Mouse (Mus musculus): ENCODE data around the gene Lamtor4. TPM values are rescaled to one million over a fixed set of nuclear protein-coding genes. Genes with fewer than 3 reads are reported as not detected.

The Lamtor4 gene
- polyA plus RNA-seq, 1 experiment from 2014 or later = 91.0 TPM

DNA sequence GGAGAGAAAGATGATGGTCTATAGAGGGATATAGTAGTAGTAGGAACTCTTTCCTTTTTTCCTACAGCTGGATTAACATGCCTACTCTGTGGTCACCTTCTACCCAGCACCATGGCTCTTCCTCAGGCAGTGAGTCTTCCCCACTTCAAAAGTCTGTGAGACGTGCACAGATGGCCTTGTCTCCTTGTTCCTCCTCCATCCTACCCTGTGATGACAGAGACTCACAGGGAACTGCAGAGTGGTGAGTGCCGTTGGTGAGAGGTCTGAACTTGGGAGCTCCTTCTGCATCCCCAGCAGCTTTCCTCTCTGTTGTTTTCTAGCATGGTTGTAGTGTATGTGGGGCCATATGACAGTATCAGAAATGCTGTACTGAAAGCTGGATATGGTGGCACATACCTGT, 26.5 kb downstream of the Lamtor4 start:
- Histone ChIP-seq H3K4me3 (ENCODE audit: low read depth, low read length) (no peak overlapping the region), H3K27ac (replicated peaks) (no peak overlapping the region), H3K9me3 (ENCODE audit: control insufficient read depth, low read length) (0 out of 2 replicates have a peak, but pooled peaks cover 3% of the 10 kb centered on the region), H3K36me3 (ENCODE audit: control insufficient read depth, insufficient read depth, low read length) (no peaks in the 10 kb centered on the region), H3K9ac (ENCODE audit: low read length) (no peak overlapping the region), H3K4me2 (replicated peaks; ENCODE audit: low read depth) (no peak overlapping the region), H3K27me3 (ENCODE audit: control insufficient read depth, insufficient read depth, low read length) (no peaks in the 10 kb centered on the region), H3K4me1 (replicated peaks; ENCODE audit: control insufficient read depth, insufficient read depth) (no peaks in the 10 kb centered on the region)
- ATAC-seq (ENCODE audit: low FRiP score, low TSS enrichment) (no peak), DNase-seq (ENCODE audit: low spot score) (no peak)
- TF ChIP-seq CTCF (IDR thresholded peaks at IDR 0.05; ENCODE audit: low read depth) = no peak
- TF ChIP-seq EP300 (optimal IDR thresholded peaks at IDR 0.05) = no peak
- 67% methylated on average over 2 of the region's 2 CpGs for WGBS

DNA sequence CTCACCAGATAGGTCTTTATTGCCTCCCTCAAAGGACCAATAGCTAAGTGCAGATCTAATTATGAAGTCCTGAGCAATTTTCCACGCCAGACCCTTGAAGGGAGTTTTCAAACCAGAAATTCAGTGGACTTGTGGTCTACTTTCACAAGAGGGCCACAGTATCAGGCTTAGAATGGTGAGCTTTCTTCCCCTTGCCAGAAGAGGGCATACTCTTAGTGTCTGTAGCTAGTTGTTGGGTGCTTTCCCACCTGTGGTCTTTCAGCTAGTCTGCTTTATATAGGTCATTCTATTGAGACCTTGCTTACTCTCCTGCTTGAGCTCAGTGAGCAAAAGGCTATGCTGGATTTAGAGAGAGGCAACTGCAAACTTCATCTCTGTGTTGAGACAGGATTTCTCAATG, 28.3 kb downstream of the Lamtor4 start:
- 0 out of 2 replicates have a peak, but pooled peaks cover 3% of the 10 kb centered on the region for H3K9me3 ChIP-seq (ENCODE audit: control insufficient read depth, low read length)
- no peak overlapping the region for H3K27ac ChIP-seq (replicated peaks)
- peak; percentile 41 for TF ChIP-seq CTCF (IDR thresholded peaks at IDR 0.05; ENCODE audit: low read depth)
- TF ChIP-seq EP300 (optimal IDR thresholded peaks at IDR 0.05) = no peak
- no peak overlapping the region for H3K4me2 ChIP-seq (replicated peaks; ENCODE audit: low read depth)
- ATAC-seq (ENCODE audit: low FRiP score, low TSS enrichment) (no peak), DNase-seq (ENCODE audit: low spot score) (no peak)
- WGBS = 55% methylated on average over 1 of the region's 1 CpGs
- no peak overlapping the region for H3K4me3 ChIP-seq (ENCODE audit: low read depth, low read length)
- no peaks in the 10 kb centered on the region for H3K4me1 ChIP-seq (replicated peaks; ENCODE audit: control insufficient read depth, insufficient read depth)
- no peaks in the 10 kb centered on the region for H3K27me3 ChIP-seq (ENCODE audit: control insufficient read depth, insufficient read depth, low read length)
- H3K36me3 ChIP-seq (ENCODE audit: control insufficient read depth, insufficient read depth, low read length) = no peaks in the 10 kb centered on the region
- H3K9ac ChIP-seq (ENCODE audit: low read length) = no peak overlapping the region

DNA sequence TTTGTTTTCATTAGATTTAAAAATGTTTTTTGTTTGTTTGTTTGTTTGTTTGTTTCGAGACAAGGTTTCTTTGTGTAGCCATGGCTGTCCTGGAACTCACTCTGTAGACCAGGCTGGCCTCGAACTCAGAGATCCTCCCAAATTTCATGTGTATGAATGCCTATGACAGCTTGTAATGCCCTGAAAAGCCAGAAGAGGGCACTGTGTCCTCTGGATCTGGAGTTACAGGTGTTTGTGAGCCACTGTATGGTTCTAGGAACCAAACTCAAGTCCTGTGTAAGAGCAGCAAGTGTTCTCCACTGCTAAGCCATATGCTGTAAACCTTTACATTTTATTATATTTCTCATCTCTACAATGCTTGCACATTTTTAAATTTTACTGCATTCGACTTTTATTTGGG, 32.6 kb downstream of the Lamtor4 start:
- Histone ChIP-seq H3K36me3 (ENCODE audit: control insufficient read depth, insufficient read depth, low read length) (no peaks in the 10 kb centered on the region), H3K9me3 (ENCODE audit: control insufficient read depth, low read length) (no peaks in the 10 kb centered on the region), H3K4me1 (replicated peaks; ENCODE audit: control insufficient read depth, insufficient read depth) (no peaks in the 10 kb centered on the region), H3K27ac (replicated peaks) (no peak overlapping the region), H3K27me3 (ENCODE audit: control insufficient read depth, insufficient read depth, low read length) (no peaks in the 10 kb centered on the region), H3K4me2 (replicated peaks; ENCODE audit: low read depth) (no peak overlapping the region), H3K9ac (ENCODE audit: low read length) (no peak overlapping the region), H3K4me3 (ENCODE audit: low read depth, low read length) (no peak overlapping the region)
- no peak for ATAC-seq (ENCODE audit: low FRiP score, low TSS enrichment)
- DNase-seq (ENCODE audit: low spot score) = no peak
- TF ChIP-seq EP300 (optimal IDR thresholded peaks at IDR 0.05) (no peak), CTCF (IDR thresholded peaks at IDR 0.05; ENCODE audit: low read depth) (peak; percentile 49)
- 76% methylated on average over 3 of the region's 3 CpGs for WGBS

DNA sequence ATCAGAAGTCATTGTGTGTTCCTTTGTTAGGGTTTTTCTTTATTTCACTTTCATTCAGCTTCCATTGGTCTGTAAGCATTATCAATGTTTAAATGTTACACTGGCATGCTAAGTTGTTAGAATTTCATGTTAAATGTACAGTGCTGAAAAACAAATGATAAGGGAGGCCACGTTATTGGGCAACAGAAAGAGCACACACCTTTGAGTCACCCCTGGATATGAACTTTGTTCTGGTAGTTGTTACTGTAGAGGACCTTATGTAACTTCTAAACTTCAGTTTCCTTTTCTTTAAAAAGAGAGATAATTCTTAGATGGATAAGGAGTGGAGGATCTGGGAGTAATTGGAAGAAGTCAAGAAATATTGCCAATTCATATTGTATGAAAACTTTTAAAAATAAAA, 36.4 kb downstream of the Lamtor4 start:
- H3K36me3 ChIP-seq (ENCODE audit: control insufficient read depth, insufficient read depth, low read length) = no peaks in the 10 kb centered on the region
- H3K27ac ChIP-seq (replicated peaks) = no peak overlapping the region
- ATAC-seq (ENCODE audit: low FRiP score, low TSS enrichment) (no peak), DNase-seq (ENCODE audit: low spot score) (no peak)
- TF ChIP-seq EP300 (optimal IDR thresholded peaks at IDR 0.05) (no peak), CTCF (IDR thresholded peaks at IDR 0.05; ENCODE audit: low read depth) (no peak)
- no peak overlapping the region for H3K4me2 ChIP-seq (replicated peaks; ENCODE audit: low read depth)
- no peaks in the 10 kb centered on the region for H3K27me3 ChIP-seq (ENCODE audit: control insufficient read depth, insufficient read depth, low read length)
- H3K9me3 ChIP-seq (ENCODE audit: control insufficient read depth, low read length) = no peaks in the 10 kb centered on the region
- no peaks in the 10 kb centered on the region for H3K4me1 ChIP-seq (replicated peaks; ENCODE audit: control insufficient read depth, insufficient read depth)
- H3K4me3 ChIP-seq (ENCODE audit: low read depth, low read length) = no peak overlapping the region
- H3K9ac ChIP-seq (ENCODE audit: low read length) = no peak overlapping the region
- 53% methylated on average over 1 of the region's 1 CpGs for WGBS

DNA sequence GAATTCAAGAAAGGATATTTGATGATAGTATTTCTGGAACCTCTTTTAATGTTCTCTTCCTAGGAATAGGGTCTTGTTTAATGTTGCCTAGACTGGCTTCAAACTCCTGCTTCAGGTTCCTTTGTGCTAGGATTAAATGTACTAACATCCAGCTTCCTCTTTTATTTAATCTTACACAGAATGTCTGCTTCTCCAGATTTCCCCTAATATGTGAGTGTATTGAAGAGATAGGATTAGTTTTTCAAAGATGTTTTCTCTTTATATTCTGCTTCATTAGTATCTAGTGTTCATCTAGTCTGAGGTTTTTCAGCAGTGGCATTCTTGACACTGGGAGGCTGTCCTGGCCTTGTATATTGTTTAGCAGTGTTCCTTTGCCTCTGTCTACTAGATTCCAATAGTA, 38.9 kb downstream of the Lamtor4 start:
- no peak overlapping the region for H3K27ac ChIP-seq (replicated peaks)
- no peak overlapping the region for H3K4me3 ChIP-seq (ENCODE audit: low read depth, low read length)
- no peak overlapping the region for H3K9ac ChIP-seq (ENCODE audit: low read length)
- no peaks in the 10 kb centered on the region for H3K4me1 ChIP-seq (replicated peaks; ENCODE audit: control insufficient read depth, insufficient read depth)
- no peak overlapping the region for H3K4me2 ChIP-seq (replicated peaks; ENCODE audit: low read depth)
- H3K36me3 ChIP-seq (ENCODE audit: control insufficient read depth, insufficient read depth, low read length) = no peaks in the 10 kb centered on the region
- no peak for ATAC-seq (ENCODE audit: low FRiP score, low TSS enrichment)
- H3K27me3 ChIP-seq (ENCODE audit: control insufficient read depth, insufficient read depth, low read length) = no peaks in the 10 kb centered on the region
- TF ChIP-seq EP300 (optimal IDR thresholded peaks at IDR 0.05) (no peak), CTCF (IDR thresholded peaks at IDR 0.05; ENCODE audit: low read depth) (no peak)
- H3K9me3 ChIP-seq (ENCODE audit: control insufficient read depth, low read length) = no peaks in the 10 kb centered on the region
- DNase-seq (ENCODE audit: low spot score) = no peak

DNA sequence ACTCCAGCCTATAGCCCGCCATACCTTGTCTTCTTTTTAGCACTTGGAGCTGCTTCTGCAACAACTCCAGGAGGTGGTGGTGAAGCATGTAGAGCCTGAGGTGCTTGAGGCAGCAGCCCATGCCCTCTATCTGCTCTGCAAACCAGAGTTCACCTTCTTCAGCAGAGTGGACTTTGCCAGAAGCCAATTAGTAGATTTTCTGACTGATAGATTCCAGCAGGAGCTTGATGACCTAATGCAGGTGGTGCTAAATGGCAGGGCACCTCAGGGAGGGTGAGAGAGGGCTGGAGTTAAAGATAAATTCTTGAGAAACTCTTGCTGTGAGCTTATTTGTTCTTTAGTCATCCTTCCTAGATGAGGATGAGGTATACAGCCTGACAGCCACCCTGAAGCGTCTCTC, 44.3 kb downstream of the Lamtor4 start:
- no peak for ATAC-seq (ENCODE audit: low FRiP score, low TSS enrichment)
- Histone ChIP-seq H3K27me3 (ENCODE audit: control insufficient read depth, insufficient read depth, low read length) (no peaks in the 10 kb centered on the region), H3K9me3 (ENCODE audit: control insufficient read depth, low read length) (no peaks in the 10 kb centered on the region), H3K9ac (ENCODE audit: low read length) (no peak overlapping the region), H3K4me1 (replicated peaks; ENCODE audit: control insufficient read depth, insufficient read depth) (no peaks in the 10 kb centered on the region), H3K36me3 (ENCODE audit: control insufficient read depth, insufficient read depth, low read length) (no peaks in the 10 kb centered on the region), H3K4me2 (replicated peaks; ENCODE audit: low read depth) (no peak overlapping the region), H3K4me3 (ENCODE audit: low read depth, low read length) (no peak overlapping the region), H3K27ac (replicated peaks) (no peak overlapping the region)
- DNase-seq (ENCODE audit: low spot score) = no peak
- TF ChIP-seq EP300 (optimal IDR thresholded peaks at IDR 0.05) (no peak), CTCF (IDR thresholded peaks at IDR 0.05; ENCODE audit: low read depth) (no peak)
- WGBS = 70% methylated on average over 2 of the region's 2 CpGs

Other genes starting within 250 kb of the Lamtor4 start
- gene Smok3a, start 234.2 kb upstream of the Lamtor4 start, polyA plus RNA-seq (2015; fragmentation: Nextera tagmentation; extraction: Ambion mirVana) = 0.10 TPM in 1 of 2 replicates, not detected in the other
- gene Smok3b, start 234.1 kb upstream of the Lamtor4 start, polyA plus RNA-seq (2015; fragmentation: Nextera tagmentation; extraction: Ambion mirVana) = not detected in 2 replicates
- not detected in 2 replicates for gene Smok3c, start 202.3 kb upstream of the Lamtor4 start, polyA plus RNA-seq (2015; fragmentation: Nextera tagmentation; extraction: Ambion mirVana)
- gene Zkscan1, start 170.4 kb upstream of the Lamtor4 start, polyA plus RNA-seq (2015; fragmentation: Nextera tagmentation; extraction: Ambion mirVana) = 5.6 and 5.8 TPM in 2 replicates
- gene Zscan21, start 138.6 kb upstream of the Lamtor4 start, polyA plus RNA-seq (2015; fragmentation: Nextera tagmentation; extraction: Ambion mirVana) = 20.0 and 20.4 TPM in 2 replicates
- 6.1 and 8.0 TPM in 2 replicates for gene Zfp113, start 99.7 kb upstream of the Lamtor4 start, polyA plus RNA-seq (2015; fragmentation: Nextera tagmentation; extraction: Ambion mirVana)
- 173 and 180 TPM in 2 replicates for gene Cops6, start 94.4 kb upstream of the Lamtor4 start, polyA plus RNA-seq (2015; fragmentation: Nextera tagmentation; extraction: Ambion mirVana)
- 9.3 and 9.9 TPM in 2 replicates for gene Ap4m1, start 83.5 kb upstream of the Lamtor4 start, polyA plus RNA-seq (2015; fragmentation: Nextera tagmentation; extraction: Ambion mirVana)
- gene Mcm7, start 83.1 kb upstream of the Lamtor4 start, polyA plus RNA-seq (2015; fragmentation: Nextera tagmentation; extraction: Ambion mirVana) = 43.6 and 45.5 TPM in 2 replicates
- gene Taf6, start 68.0 kb upstream of the Lamtor4 start, polyA plus RNA-seq (2015; fragmentation: Nextera tagmentation; extraction: Ambion mirVana) = 27.1 and 27.7 TPM in 2 replicates
- gene Cnpy4, start 68.0 kb upstream of the Lamtor4 start, polyA plus RNA-seq (2015; fragmentation: Nextera tagmentation; extraction: Ambion mirVana) = 18.6 and 20.0 TPM in 2 replicates
- 6.7 and 7.0 TPM in 2 replicates for gene Mblac1, start 61.2 kb upstream of the Lamtor4 start, polyA plus RNA-seq (2015; fragmentation: Nextera tagmentation; extraction: Ambion mirVana)
- 0.10 and 0.11 TPM in 2 replicates for gene Nxpe5, start 29.6 kb upstream of the Lamtor4 start, polyA plus RNA-seq (2015; fragmentation: Nextera tagmentation; extraction: Ambion mirVana)
- 2.4 and 3.3 TPM in 2 replicates for gene BC037034, start 8.6 kb downstream of the Lamtor4 start, polyA plus RNA-seq (2015; fragmentation: Nextera tagmentation; extraction: Ambion mirVana)
- 3.6 and 4.5 TPM in 2 replicates for gene Gal3st4, start 17.4 kb downstream of the Lamtor4 start, polyA plus RNA-seq (2015; fragmentation: Nextera tagmentation; extraction: Ambion mirVana)
- 0.17 and 0.36 TPM in 2 replicates for gene Gm43720, start 24.5 kb downstream of the Lamtor4 start, polyA plus RNA-seq (2015; fragmentation: Nextera tagmentation; extraction: Ambion mirVana)
- gene Gpc2, start 24.5 kb downstream of the Lamtor4 start, polyA plus RNA-seq (2015; fragmentation: Nextera tagmentation; extraction: Ambion mirVana) = 1.8 and 2.3 TPM in 2 replicates
- 0.50 and 0.74 TPM in 2 replicates for gene Stag3, start 24.8 kb downstream of the Lamtor4 start, polyA plus RNA-seq (2015; fragmentation: Nextera tagmentation; extraction: Ambion mirVana)
- 0.15 TPM in 1 of 2 replicates, not detected in the other for gene Pvrig, start 86.5 kb downstream of the Lamtor4 start, polyA plus RNA-seq (2015; fragmentation: Nextera tagmentation; extraction: Ambion mirVana)
- 9.1 and 10.5 TPM in 2 replicates for gene Zfp157, start 186.0 kb downstream of the Lamtor4 start, polyA plus RNA-seq (2015; fragmentation: Nextera tagmentation; extraction: Ambion mirVana)

Measured in stomach, postnatal 0 days (tissue).